Mouse (Mus musculus) urinary bladder, postnatal 14 days (tissue): ENCODE data around the gene Rarg.
"Not testable (repeated sequence)": the region's sequence is repeated elsewhere in the genome, so short reads cannot be mapped to it uniquely, and the experiment has no call there.

Experiments
- DNase-seq: peaks from one replicate; pipeline ENCODE4 v3.0.0; 2021; ENCODE audit warnings: low spot score

Gene Rarg

GRCm38 (mm10) chr15:102238543-102239259 lies 18.6 kb downstream of the Rarg start:
- DNase-seq: no peak

- peak; percentile 69 for DNase-seq
These were observed 21.8 kb downstream of the Rarg start for GRCm38 (mm10) chr15:102235371-102236027.

- DNase-seq: no peak
These were observed 23.4 kb downstream of the Rarg start for GRCm38 (mm10) chr15:102233896-102234295.

GRCm38 (mm10) chr15:102232764-102233163 lies 24.6 kb downstream of the Rarg start:
- no peak for DNase-seq

GRCm38 (mm10) chr15:102231748-102232147 lies 25.6 kb downstream of the Rarg start, which contains the start of gene Itgb7:
Gene Itgb7 (minus strand): TSS chr15:102231944.
- DNase-seq: no peak

GRCm38 (mm10) chr15:102230408-102231321 lies 26.7 kb downstream of the Rarg start:
- DNase-seq: no peak

- DNase-seq: not testable (repeated sequence)
These were observed 31.7 kb downstream of the Rarg start for GRCm38 (mm10) chr15:102225619-102226018.

- no peak for DNase-seq
These were observed 32.2 kb downstream of the Rarg start for GRCm38 (mm10) chr15:102224992-102225617.

- DNase-seq: peak; percentile 89
These were observed 32.9 kb downstream of the Rarg start for GRCm38 (mm10) chr15:102224186-102224991.

- DNase-seq: no peak
These were observed 34.9 kb downstream of the Rarg start for GRCm38 (mm10) chr15:102222386-102222785.

GRCm38 (mm10) chr15:102217325-102217724 lies 40.0 kb downstream of the Rarg start:
- DNase-seq: no peak

GRCm38 (mm10) chr15:102216459-102217228 lies 40.7 kb downstream of the Rarg start:
- no peak for DNase-seq

GRCm38 (mm10) chr15:102215624-102216023 lies 41.7 kb downstream of the Rarg start:
- DNase-seq: no peak

GRCm38 (mm10) chr15:102214132-102214531 lies 43.2 kb downstream of the Rarg start:
- no peak for DNase-seq

- DNase-seq: no peak
These were observed 45.4 kb downstream of the Rarg start for GRCm38 (mm10) chr15:102211895-102212294.

- no peak for DNase-seq
These were observed 46.5 kb downstream of the Rarg start for GRCm38 (mm10) chr15:102210816-102211215.

- no peak for DNase-seq
These were observed 48.2 kb downstream of the Rarg start for GRCm38 (mm10) chr15:102209114-102209513.

- DNase-seq: no peak
These were observed 49.2 kb downstream of the Rarg start for GRCm38 (mm10) chr15:102208092-102208561.

- DNase-seq: no peak
These were observed 50.0 kb downstream of the Rarg start for GRCm38 (mm10) chr15:102207351-102207750.

GRCm38 (mm10) chr15:102205779-102206178 lies 51.5 kb downstream of the Rarg start:
- no peak for DNase-seq
